Comparison of ENCODE assay signal across 8 mouse cellular contexts in genomic region chr11:59963364-59964162, GRCm38 (mm10). TPM values are rescaled to one million over a fixed set of nuclear protein-coding genes. Genes with fewer than 3 reads are reported as not detected.
A peak's percentile ranks its signal among the peaks of the same experiment; 100 is the strongest.
DNase-seq lines count a peak whose midpoint lies in the region; ATAC-seq and TF ChIP-seq lines count a peak whose summit lies in the region.
"Had no signal": no experiment of that assay in that cellular context is flagged by ENCODE, and none has a peak within 500 bp of the region (broad histone marks: within the 10 kb centered on the region; RNA-seq: fewer than 3 reads in every experiment).

No protein-coding gene starts in this region.

- peak overlapping the region; percentile 64 for H3K9ac ChIP-seq in lung, embryonic 16.5 days (ENCODE audit: low read length)
- H3K9ac ChIP-seq in forebrain, embryonic 14.5 days (ENCODE audit: low read length) = peak overlapping the region; percentile 49
- H3K9ac ChIP-seq in limb, embryonic 13.5 days = peak overlapping the region; percentile 67

- no peak for TF ChIP-seq POLR2A in bone marrow macrophage, adult 2 months (IDR thresholded peaks at IDR 0.05; ENCODE audit: borderline replicate concordance, low read depth, low read length)

- WGBS in lung, embryonic 16.5 days = 9% methylated on average over 34 of the region's 34 CpGs
- WGBS in forebrain, embryonic 14.5 days = 6% methylated on average over 34 of the region's 34 CpGs
- WGBS in limb, embryonic 13.5 days = 7% methylated on average over 34 of the region's 34 CpGs

- H3K4me3 ChIP-seq in lung, embryonic 16.5 days (ENCODE audit: low read length) = peak overlapping the region; percentile 57
- H3K4me3 ChIP-seq in bone marrow macrophage, adult 2 months (ENCODE audit: insufficient read depth, low read length) = peak overlapping the region; percentile 66
- H3K4me3 ChIP-seq in forebrain, embryonic 14.5 days (ENCODE audit: low read depth, low read length) = peak overlapping the region; percentile 36
- H3K4me3 ChIP-seq in limb, embryonic 13.5 days = peak overlapping the region; percentile 54

- peaks cover 13% of the 10 kb centered on the region for H3K36me3 ChIP-seq in lung, embryonic 16.5 days (ENCODE audit: control insufficient read depth, insufficient read depth, low read length)
- H3K36me3 ChIP-seq in forebrain, embryonic 14.5 days (ENCODE audit: control insufficient read depth, insufficient read depth, low read length) = peaks cover 18% of the 10 kb centered on the region
- H3K36me3 ChIP-seq in limb, embryonic 13.5 days = peaks cover 22% of the 10 kb centered on the region

- DNase-seq in lung, postnatal 14 days = no peak
- peak; percentile 36 for DNase-seq in forebrain, embryonic 14.5 days (ENCODE audit: low spot score)
- DNase-seq in retina, postnatal 1 day = peak; percentile 62

- no peak overlapping the region for H3K27ac ChIP-seq in lung, embryonic 16.5 days (ENCODE audit: low read length)
- no peak overlapping the region for H3K27ac ChIP-seq in bone marrow macrophage, adult 2 months (ENCODE audit: insufficient read depth, low read depth, low read length)
- H3K27ac ChIP-seq in forebrain, embryonic 14.5 days (ENCODE audit: low read depth, low read length) = no peak overlapping the region
- no peak overlapping the region for H3K27ac ChIP-seq in limb, embryonic 13.5 days

- no peak for TF ChIP-seq CTCF in bone marrow macrophage, adult 2 months (IDR thresholded peaks at IDR 0.05; ENCODE audit: low read depth, low read length)

- ATAC-seq in lung, embryonic 16.5 days (ENCODE audit: low read depth) = no peak
- no peak for ATAC-seq in forebrain, embryonic 14.5 days
- no peak for ATAC-seq in limb, embryonic 13.5 days (ENCODE audit: low FRiP score, low read depth)
- no peak for ATAC-seq in megakaryocyte progenitor cell, adult 5-6 weeks (replicated peaks; ENCODE audit: poor library complexity)

- no peaks in the 10 kb centered on the region for H3K9me3 ChIP-seq in lung, embryonic 16.5 days (ENCODE audit: control insufficient read depth, low read length)
- no peaks in the 10 kb centered on the region for H3K9me3 ChIP-seq in forebrain, embryonic 14.5 days (replicated peaks; ENCODE audit: control insufficient read depth, low read length)
- H3K9me3 ChIP-seq in limb, embryonic 13.5 days = no peaks in the 10 kb centered on the region

- H3K4me1 ChIP-seq in lung, embryonic 16.5 days (replicated peaks; ENCODE audit: control insufficient read depth, insufficient read depth, low read length) = peaks cover 14% of the 10 kb centered on the region
- peaks cover 7% of the 10 kb centered on the region for H3K4me1 ChIP-seq in bone marrow macrophage, adult 2 months (ENCODE audit: control insufficient read depth, insufficient read depth, low read length)
- H3K4me1 ChIP-seq in forebrain, embryonic 14.5 days (ENCODE audit: control insufficient read depth, insufficient read depth, low read length) = peaks cover 16% of the 10 kb centered on the region
- H3K4me1 ChIP-seq in limb, embryonic 13.5 days = peaks cover 51% of the 10 kb centered on the region

- peaks cover 9% of the 10 kb centered on the region; the same call in 1 of the 2 replicates for H3K27me3 ChIP-seq in lung, embryonic 16.5 days (ENCODE audit: control insufficient read depth, insufficient read depth, low read depth, low read length)
- H3K27me3 ChIP-seq in forebrain, embryonic 14.5 days (replicated peaks; ENCODE audit: control insufficient read depth, insufficient read depth, low read length) = peaks cover 17% of the 10 kb centered on the region
- H3K27me3 ChIP-seq in limb, embryonic 13.5 days = peaks cover 34% of the 10 kb centered on the region

- H3K4me2 ChIP-seq in lung, embryonic 16.5 days (ENCODE audit: low read depth, low read length) = peak overlapping the region; percentile 96
- peak overlapping the region; percentile 91 for H3K4me2 ChIP-seq in forebrain, embryonic 14.5 days (ENCODE audit: low read length)
- H3K4me2 ChIP-seq in limb, embryonic 13.5 days (replicated peaks) = peak overlapping the region; percentile 96

RNA-seq across cellular contexts. Expression of gene Rasd1, which starts 1.2 kb away (rescaled TPM):
- polyA plus RNA-seq in lung, embryonic 16.5 days (2015; fragmentation: Nextera tagmentation; extraction: Ambion mirVana) = 2.9 and 3.2 TPM in 2 replicates
- not detected in 2 replicates for polyA plus RNA-seq in bone marrow macrophage, adult 2 months (2012; ENCODE audit: insufficient read depth, insufficient read length, missing spikeins)
- 0.66 and 0.75 TPM in 2 replicates for polyA plus RNA-seq in forebrain, embryonic 14.5 days (2014; fragmentation: Nextera tagmentation; extraction: Ambion mirVana)
- 1.9 and 2.2 TPM in 2 replicates for polyA plus RNA-seq in limb, embryonic 13.5 days (2015; fragmentation: Nextera tagmentation; extraction: Ambion mirVana)
- 0.72 and 1.4 TPM in 2 replicates for total RNA-seq in megakaryocyte progenitor cell, adult 5-6 weeks (2015)
- 0.10 TPM in 1 of 2 replicates, not detected in the other for total RNA-seq in megakaryocyte progenitor cell, adult 5-6 weeks (2017)
- polyA plus RNA-seq: erythroblast, embryonic 14.5 days had no signal

RNA-seq across cellular contexts. Expression of gene Med9, which starts 15.6 kb away (rescaled TPM):
- 45.6 and 49.6 TPM in 2 replicates for polyA plus RNA-seq in lung, embryonic 16.5 days (2015; fragmentation: Nextera tagmentation; extraction: Ambion mirVana)
- polyA plus RNA-seq in bone marrow macrophage, adult 2 months (2012; ENCODE audit: insufficient read depth, insufficient read length, missing spikeins) = 15.9 and 18.4 TPM in 2 replicates
- polyA plus RNA-seq in forebrain, embryonic 14.5 days (2014; fragmentation: Nextera tagmentation; extraction: Ambion mirVana) = 35.7 and 35.9 TPM in 2 replicates
- polyA plus RNA-seq in limb, embryonic 13.5 days (2015; fragmentation: Nextera tagmentation; extraction: Ambion mirVana) = 38.0 and 39.1 TPM in 2 replicates
- 19.1 and 19.8 TPM in 2 replicates for total RNA-seq in megakaryocyte progenitor cell, adult 5-6 weeks (2015)
- 18.1 and 26.1 TPM in 2 replicates for total RNA-seq in megakaryocyte progenitor cell, adult 5-6 weeks (2017)
